Mouse (Mus musculus): Measurements from ENCODE around the gene Olfr649. TPM values are rescaled to one million over a fixed set of nuclear protein-coding genes. Genes with fewer than 3 reads are reported as not detected.

Gene Olfr649
- polyA plus RNA-seq (2012; rRNA removed): not detected in 2 replicates

GRCm38 (mm10) chr7:104195885-104196284 lies at the start of gene Olfr649:
TSS of gene Olfr649 (minus strand) at chr7:104195985.
- H3K27me3 ChIP-seq (ENCODE audit: control insufficient read depth, insufficient read depth, low read length): no peaks in the 10 kb centered on the region
- 79% methylated on average over 6 of the region's 6 CpGs for WGBS
- TF ChIP-seq POLR2A (IDR thresholded peaks at IDR 0.05; ENCODE audit: low read depth, low read length): no peak
- no peak for TF ChIP-seq CTCF (IDR thresholded peaks at IDR 0.05; ENCODE audit: extremely low read depth, insufficient read length, insufficient replicate concordance, low read depth, low read length)

GRCm38 (mm10) chr7:104244287-104245181 lies 48.7 kb upstream of the Olfr649 start, which contains the start of gene Trim34a:
TSS of gene Trim34a (plus strand) at chr7:104244457.
- Histone ChIP-seq H3K36me3 (ENCODE audit: control insufficient read depth, insufficient read depth, low read length) (no peaks in the 10 kb centered on the region), H3K4me1 (ENCODE audit: control insufficient read depth, insufficient read depth, insufficient read length, low read length) (peaks cover 1% of the 10 kb centered on the region; the same call in 1 of the 2 replicates), H3K27ac (ENCODE audit: insufficient read depth, low read depth, low read length) (peak within 1 kb of the TSS; percentile 84), H3K27me3 (ENCODE audit: control insufficient read depth, insufficient read depth, low read length) (no peaks in the 10 kb centered on the region), H3K4me3 (ENCODE audit: low read depth, low read length) (peak within 1 kb of the TSS; percentile 83)
- 6% methylated on average over 13 of the region's 13 CpGs for WGBS
- TF ChIP-seq POLR2A (IDR thresholded peaks at IDR 0.05; ENCODE audit: low read depth, low read length): no peak; the same call in 1 of the 2 replicates
- TF ChIP-seq CTCF (IDR thresholded peaks at IDR 0.05; ENCODE audit: extremely low read depth, insufficient read length, insufficient replicate concordance, low read depth, low read length): no peak; the same call in 1 of the 2 replicates

More at GRCm38 (mm10) chr7:104195885-104196284, at the start of gene Olfr649:
- H3K36me3 ChIP-seq (ENCODE audit: control insufficient read depth, insufficient read depth, low read length): no peaks in the 10 kb centered on the region
- H3K4me3 ChIP-seq (ENCODE audit: low read depth, low read length): no peak within 1 kb of the TSS
- H3K4me1 ChIP-seq (ENCODE audit: control insufficient read depth, insufficient read depth, insufficient read length, low read length): no peaks in the 10 kb centered on the region
- no peak within 1 kb of the TSS for H3K27ac ChIP-seq (ENCODE audit: insufficient read depth, low read depth, low read length)

- TF ChIP-seq POLR2A (IDR thresholded peaks at IDR 0.05; ENCODE audit: low read depth, low read length) (no peak), CTCF (IDR thresholded peaks at IDR 0.05; ENCODE audit: extremely low read depth, insufficient read length, insufficient replicate concordance, low read depth, low read length) (no peak)
- Histone ChIP-seq H3K27me3 (ENCODE audit: control insufficient read depth, insufficient read depth, low read length) (no peaks in the 10 kb centered on the region), H3K4me1 (ENCODE audit: control insufficient read depth, insufficient read depth, insufficient read length, low read length) (peaks cover 1% of the 10 kb centered on the region; the same call in 1 of the 2 replicates), H3K4me3 (ENCODE audit: low read depth, low read length) (no peak overlapping the region), H3K27ac (ENCODE audit: insufficient read depth, low read depth, low read length) (no peak overlapping the region), H3K36me3 (ENCODE audit: control insufficient read depth, insufficient read depth, low read length) (no peaks in the 10 kb centered on the region)
- WGBS: 68% methylated on average over 1 of the region's 1 CpGs
Measured at GRCm38 (mm10) chr7:104243616-104244015, 47.8 kb upstream of the Olfr649 start.

- Histone ChIP-seq H3K4me1 (ENCODE audit: control insufficient read depth, insufficient read depth, insufficient read length, low read length) (peaks cover 1% of the 10 kb centered on the region; the same call in 1 of the 2 replicates), H3K36me3 (ENCODE audit: control insufficient read depth, insufficient read depth, low read length) (no peaks in the 10 kb centered on the region), H3K27me3 (ENCODE audit: control insufficient read depth, insufficient read depth, low read length) (no peaks in the 10 kb centered on the region), H3K4me3 (ENCODE audit: low read depth, low read length) (no peak overlapping the region), H3K27ac (ENCODE audit: insufficient read depth, low read depth, low read length) (no peak overlapping the region)
- TF ChIP-seq CTCF (IDR thresholded peaks at IDR 0.05; ENCODE audit: extremely low read depth, insufficient read length, insufficient replicate concordance, low read depth, low read length) (no peak), POLR2A (IDR thresholded peaks at IDR 0.05; ENCODE audit: low read depth, low read length) (no peak)
Measured at GRCm38 (mm10) chr7:104240857-104241256, 45.1 kb upstream of the Olfr649 start.

GRCm38 (mm10) chr7:104231203-104231602 lies 35.4 kb upstream of the Olfr649 start:
- Histone ChIP-seq H3K27me3 (ENCODE audit: control insufficient read depth, insufficient read depth, low read length) (no peaks in the 10 kb centered on the region), H3K27ac (ENCODE audit: insufficient read depth, low read depth, low read length) (no peak overlapping the region), H3K4me3 (ENCODE audit: low read depth, low read length) (no peak overlapping the region), H3K4me1 (ENCODE audit: control insufficient read depth, insufficient read depth, insufficient read length, low read length) (no peaks in the 10 kb centered on the region), H3K36me3 (ENCODE audit: control insufficient read depth, insufficient read depth, low read length) (peaks cover 6% of the 10 kb centered on the region)
- TF ChIP-seq POLR2A (IDR thresholded peaks at IDR 0.05; ENCODE audit: low read depth, low read length) (no peak), CTCF (IDR thresholded peaks at IDR 0.05; ENCODE audit: extremely low read depth, insufficient read length, insufficient replicate concordance, low read depth, low read length) (peak; percentile 84; the same call in 1 of the 2 replicates)
- 36% methylated on average over 2 of the region's 2 CpGs for WGBS

- Histone ChIP-seq H3K36me3 (ENCODE audit: control insufficient read depth, insufficient read depth, low read length) (no peaks in the 10 kb centered on the region), H3K4me3 (ENCODE audit: low read depth, low read length) (peak within 1 kb of the TSS; percentile 65), H3K27me3 (ENCODE audit: control insufficient read depth, insufficient read depth, low read length) (no peaks in the 10 kb centered on the region), H3K27ac (ENCODE audit: insufficient read depth, low read depth, low read length) (no peak within 1 kb of the TSS; the same call in 1 of the 2 replicates), H3K4me1 (ENCODE audit: control insufficient read depth, insufficient read depth, insufficient read length, low read length) (peaks cover 4% of the 10 kb centered on the region; the same call in 1 of the 2 replicates)
- 9% methylated on average over 37 of the region's 37 CpGs for WGBS
- TF ChIP-seq POLR2A (IDR thresholded peaks at IDR 0.05; ENCODE audit: low read depth, low read length): no peak
- no peak for TF ChIP-seq CTCF (IDR thresholded peaks at IDR 0.05; ENCODE audit: extremely low read depth, insufficient read length, insufficient replicate concordance, low read depth, low read length)
Measured at GRCm38 (mm10) chr7:104218701-104219569, 23.1 kb upstream of the Olfr649 start, which contains the start of gene Trim6. TSS of gene Trim6 (plus strand) at chr7:104218793.
